Mouse (Mus musculus) erythroblast, embryonic 14.5 days (primary cell): ENCODE data around the gene Ptpn14.

Experiments
- GATA1 ChIP-seq: IDR thresholded peaks from 2 replicates; pipeline ENCODE4 v1.6.1; 2012; ENCODE audit warnings: low read length, inconsistent platforms, mixed read lengths
- TAL1 ChIP-seq: IDR thresholded peaks from 3 replicates; pipeline ENCODE4 v1.6.1; 2012; ENCODE audit warnings: low read length, inconsistent platforms, mixed read lengths

DNA sequence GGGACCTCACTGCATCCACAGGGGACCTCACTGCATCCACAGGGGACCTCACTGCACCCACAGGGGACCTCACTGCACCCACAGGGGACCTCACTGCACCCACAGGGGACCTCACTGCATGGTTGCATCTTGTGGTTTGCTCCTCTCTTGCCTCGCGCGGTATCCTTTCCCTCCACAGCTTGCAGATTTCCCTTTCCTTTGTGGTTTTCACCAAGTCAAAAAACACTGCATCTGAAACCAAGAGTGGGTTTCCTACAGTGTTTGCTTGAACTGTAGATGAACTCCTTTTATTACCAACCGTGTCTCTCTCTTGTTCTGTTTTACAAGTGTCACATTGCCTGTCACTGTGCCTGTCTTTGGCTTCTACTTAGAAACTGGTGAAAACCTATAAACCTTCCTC lies 18.5 kb downstream of the Ptpn14 start:
- TF ChIP-seq GATA1 (no peak), TAL1 (no peak)
